Mouse (Mus musculus) left cerebral cortex, adult 2 months (tissue): ENCODE data around the gene Exoc2. TPM values are rescaled to one million over a fixed set of nuclear protein-coding genes. Genes with fewer than 3 reads are reported as not detected.

Source experiments
- DNase-seq, 2 experiments: peaks; one replicate each; pipeline ENCODE4 v3.0.0; 2021 to 2022; ENCODE audit warnings: low spot score in 2 of 2, mixed read lengths in 1 of 2; ENCODE audit errors: extremely low spot score in 1 of 2
- H3K27ac ChIP-seq: fragments of 200-600 bp; 2 replicates; pipeline ENCODE4 v1.8.1; 2022
- H3K4me3 ChIP-seq: fragments of 200-600 bp; 2 replicates; pipeline ENCODE4 v1.8.1; 2022
- CTCF ChIP-seq: fragments of 200-600 bp; IDR thresholded peaks from 2 replicates; pipeline ENCODE4 v1.8.1; 2022; ENCODE audit warnings: antibody characterized with exemption, mild to moderate bottlenecking, moderate library complexity
- intact Hi-C: fragments of 180-260 bp; cut with DNase I; formaldehyde crosslinking; loops from one replicate; pipeline ENCODE4 v1.15.1; 2025
- long read RNA-seq, 2 experiments: library from polyadenylated mRNA; stranded (forward); transcript quantifications; one replicate each; pipeline ENCODE4 v2.0.0; 2021; ENCODE audit warnings: borderline mapping rate in 2 of 2
- total RNA-seq, 2 experiments: library from RNA; stranded (reverse); gene quantifications; 2 replicates each; pipeline ENCODE4 v1.2.3; 2021

Gene Exoc2
- 10 to 100 TPM; 38.7 to 42.0 TPM for total RNA-seq
- long read RNA-seq, experiment 1, full-length matches to known transcripts = 51 of 70 reads
- long read RNA-seq, experiment 1, partial matches to known transcripts = 3 of 70 reads
- long read RNA-seq, experiment 1, other reads (novel, unspliced or antisense) = 16 of 70 reads
- long read RNA-seq, experiment 2, full-length matches to known transcripts = 29 of 43 reads
- long read RNA-seq, experiment 2, partial matches to known transcripts = 5 of 43 reads
- long read RNA-seq, experiment 2, other reads (novel, unspliced or antisense) = 9 of 43 reads

- H3K27ac ChIP-seq = peak within 1 kb of the TSS; percentile 91
- peak within 1 kb of the TSS; percentile 58 for H3K4me3 ChIP-seq
- intact Hi-C loops = loop anchor here (5.0 to 10.0 kb wide), 2 partner anchors 61 to 309 kb away; no protein-coding TSS in a partner anchor
- no peak for TF ChIP-seq CTCF
- DNase-seq = peak; percentile 84 to 88
These were observed at the start of gene Exoc2, which contains the start of gene Gm5447 for GRCm38 (mm10) chr13:30973501-30974246. Exoc2 (minus strand) TSS chr13:30974093. Gm5447 (plus strand) TSS chr13:30974204.

DNA sequence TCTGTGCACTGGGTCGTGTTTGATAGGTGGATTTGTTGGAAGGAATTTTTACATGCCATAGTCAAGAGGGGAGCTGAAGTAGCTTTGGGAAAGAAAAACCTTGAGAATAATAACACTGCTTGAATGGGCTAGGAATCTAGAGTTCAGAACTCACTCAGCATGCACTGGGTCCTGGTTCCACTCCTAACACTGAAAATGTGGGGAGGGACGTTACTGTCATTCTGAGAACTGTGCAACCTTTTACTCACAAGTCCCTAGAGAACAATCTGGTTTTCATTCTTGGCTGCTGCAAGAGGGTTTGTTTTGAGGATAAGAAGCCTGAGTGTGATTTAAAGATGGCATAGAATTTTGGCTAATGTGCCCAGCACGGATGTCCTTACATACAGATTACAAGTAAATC, 49.8 kb upstream of the Exoc2 start:
- Histone ChIP-seq H3K27ac (no peak overlapping the region), H3K4me3 (no peak overlapping the region)
- DNase-seq = no peak
- intact Hi-C loops = no loop called here
- TF ChIP-seq CTCF = no peak

DNA sequence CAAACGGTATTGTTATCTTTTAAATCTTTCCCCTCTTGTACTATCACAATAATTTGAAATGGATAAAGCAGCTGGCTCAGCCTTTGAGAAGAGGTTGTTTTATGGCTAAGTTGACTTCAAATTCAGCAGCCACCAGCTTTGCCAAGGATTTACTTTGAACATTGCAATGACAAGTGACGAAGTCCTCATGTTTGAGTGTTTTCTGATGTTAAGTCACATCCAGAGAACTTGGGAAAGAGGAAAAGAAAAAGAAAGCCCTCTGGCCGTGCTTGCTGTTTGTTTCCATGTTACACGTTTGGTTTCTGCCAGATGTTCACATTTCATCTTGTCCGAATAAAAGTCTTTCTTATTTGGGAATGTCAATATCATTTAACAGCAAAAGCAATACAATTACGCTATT, 48.0 kb upstream of the Exoc2 start:
- H3K4me3 ChIP-seq = no peak overlapping the region
- H3K27ac ChIP-seq = no peak overlapping the region
- no peak for TF ChIP-seq CTCF
- no peak for DNase-seq
- intact Hi-C loops = no loop called here

DNA sequence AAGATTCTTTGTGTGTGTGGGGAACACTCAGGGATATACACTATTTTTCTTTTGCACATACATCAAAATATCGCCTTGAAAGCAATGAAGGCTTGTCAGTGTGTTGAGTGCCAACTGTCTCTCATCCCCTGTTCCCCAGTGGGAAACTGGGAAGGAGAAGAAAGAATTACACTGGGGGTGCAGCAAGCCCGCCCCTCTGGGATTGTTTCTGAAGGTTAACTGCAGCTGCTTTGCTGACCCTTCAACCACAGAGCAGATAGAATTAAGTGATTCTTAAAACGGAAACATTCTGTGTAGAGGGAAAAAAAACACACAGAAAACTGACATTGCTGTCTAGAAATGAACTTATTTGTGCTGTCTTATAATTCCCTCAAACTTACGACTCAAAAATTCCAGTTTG, 47.6 kb upstream of the Exoc2 start:
- Histone ChIP-seq H3K4me3 (no peak overlapping the region), H3K27ac (no peak overlapping the region)
- DNase-seq = no peak
- TF ChIP-seq CTCF = no peak
- intact Hi-C loops = no loop called here

DNA sequence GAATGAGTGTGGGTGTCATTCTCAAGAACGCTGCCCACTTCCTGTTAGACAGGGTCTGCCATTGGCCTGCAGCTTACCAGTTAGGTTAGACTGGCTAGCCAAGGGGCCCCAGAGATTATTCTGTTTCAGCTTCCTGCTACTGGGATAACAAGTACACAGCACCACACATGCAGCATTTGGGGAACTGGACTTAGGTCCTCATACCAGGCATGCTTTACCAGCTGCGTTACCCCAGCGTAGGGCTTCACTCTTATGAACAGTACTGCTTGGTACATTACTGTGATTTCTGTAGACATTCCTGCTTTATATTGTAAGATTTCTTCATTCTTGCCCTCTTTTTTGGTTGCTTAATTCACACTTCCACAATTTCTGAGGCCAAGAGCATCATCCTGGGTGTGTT, 43.7 kb upstream of the Exoc2 start:
- no peak for DNase-seq
- no peak overlapping the region for H3K27ac ChIP-seq
- intact Hi-C loops = no loop called here
- TF ChIP-seq CTCF = no peak
- H3K4me3 ChIP-seq = no peak overlapping the region

DNA sequence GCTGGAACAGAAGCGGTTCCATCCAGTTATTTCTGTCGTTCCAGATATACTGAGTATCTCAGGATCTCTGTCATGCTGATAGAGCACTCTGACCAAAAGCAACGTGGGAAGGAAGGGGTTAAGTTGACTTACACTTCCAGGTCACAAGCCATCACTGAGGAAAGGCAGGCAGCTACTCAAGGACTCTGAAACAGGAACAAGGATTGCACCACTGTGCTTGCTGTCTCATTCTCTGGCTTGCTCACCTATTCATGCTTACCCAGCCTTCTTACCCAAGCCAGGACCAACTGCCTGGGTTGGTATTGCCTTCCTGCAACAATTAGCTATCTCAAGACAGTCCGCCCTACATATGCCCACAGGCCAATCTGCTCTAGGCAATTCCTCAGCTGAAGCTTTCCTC, 31.1 kb upstream of the Exoc2 start:
- intact Hi-C loops = no loop called here
- Histone ChIP-seq H3K4me3 (no peak overlapping the region), H3K27ac (no peak overlapping the region)
- no peak for TF ChIP-seq CTCF
- DNase-seq = no peak

GRCm38 (mm10) chr13:31004458-31004857, 30.6 kb upstream of the Exoc2 start:
- Histone ChIP-seq H3K27ac (no peak overlapping the region), H3K4me3 (no peak overlapping the region)
- no peak for TF ChIP-seq CTCF
- intact Hi-C loops = no loop called here
- DNase-seq = no peak

DNA sequence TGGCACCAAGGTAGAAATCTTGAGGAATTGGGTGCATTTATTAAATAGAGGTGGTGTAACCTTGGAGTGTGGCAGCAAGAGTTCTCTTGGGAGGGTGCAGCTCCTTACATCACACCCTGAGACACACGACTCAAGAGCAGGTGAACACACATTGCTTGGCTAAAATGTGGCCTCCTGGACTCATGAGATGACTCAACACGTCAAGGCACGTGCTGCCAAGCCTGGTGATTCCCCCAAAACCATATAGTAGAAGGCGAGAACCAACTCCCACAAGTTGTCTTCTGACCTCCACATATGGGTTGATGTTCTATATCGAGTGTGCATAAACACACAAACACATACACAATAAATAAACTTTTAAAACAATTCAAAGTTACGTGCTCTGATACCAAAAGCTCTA, 25.9 kb upstream of the Exoc2 start:
- no peak overlapping the region for H3K4me3 ChIP-seq
- intact Hi-C loops = no loop called here
- no peak overlapping the region for H3K27ac ChIP-seq
- no peak for DNase-seq
- no peak for TF ChIP-seq CTCF

GRCm38 (mm10) chr13:30997526-30998253, 23.8 kb upstream of the Exoc2 start:
- Histone ChIP-seq H3K4me3 (no peak overlapping the region), H3K27ac (no peak overlapping the region)
- no peak for DNase-seq
- no peak for TF ChIP-seq CTCF
- intact Hi-C loops = no loop called here

DNA sequence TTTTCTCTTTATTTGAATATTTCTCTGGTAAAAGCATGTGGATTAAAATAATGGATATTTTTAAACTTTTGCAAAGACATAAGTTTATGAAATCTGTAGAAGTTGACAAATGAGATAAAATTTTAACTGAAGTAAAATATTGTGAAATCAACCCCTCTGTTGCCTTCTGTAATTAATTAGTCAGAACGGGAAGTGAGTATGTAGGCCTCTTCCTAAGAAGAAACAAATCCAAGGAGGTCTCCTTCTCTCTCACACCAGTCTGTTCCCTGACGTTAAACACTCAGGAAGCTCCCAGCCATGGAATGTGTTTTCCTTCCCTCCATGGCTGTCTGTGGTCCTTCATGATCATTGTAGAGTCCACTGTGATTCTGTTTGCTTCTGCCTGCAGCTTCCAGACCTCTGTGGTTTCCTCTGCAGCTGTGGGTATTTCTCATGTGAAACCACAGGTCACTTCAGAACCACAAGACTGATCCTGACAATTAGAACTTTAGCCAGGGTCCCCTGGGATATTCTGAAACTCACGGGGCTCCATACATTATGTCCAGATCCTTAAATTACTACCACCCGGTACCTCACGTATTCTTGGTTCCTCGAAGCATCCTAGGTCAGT, 20.5 kb upstream of the Exoc2 start:
- no peak for DNase-seq
- no peak for TF ChIP-seq CTCF
- Histone ChIP-seq H3K27ac (no peak overlapping the region), H3K4me3 (no peak overlapping the region)
- intact Hi-C loops = loop anchor here (5.0 kb wide), 2 partner anchors 92 to 663 kb away; no protein-coding TSS in a partner anchor

DNA sequence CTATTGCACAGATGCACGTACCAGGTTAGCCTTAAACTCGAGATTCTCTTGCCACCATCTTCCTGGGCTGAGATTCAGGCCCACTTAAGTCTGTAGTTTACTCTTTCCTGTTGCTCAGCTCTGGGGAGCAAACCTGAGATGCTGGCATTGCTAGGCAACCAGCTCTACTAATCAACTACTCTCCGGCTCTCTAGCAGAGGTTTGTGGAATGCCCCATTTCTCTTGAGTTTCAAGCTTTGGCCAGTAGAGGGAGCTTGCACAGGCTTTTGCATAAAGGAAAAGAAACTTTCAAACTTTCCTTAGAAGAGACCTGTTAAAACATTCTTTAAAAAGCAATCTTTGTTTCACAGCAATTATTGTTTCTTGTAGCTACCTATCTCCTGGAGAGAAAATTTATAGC, 19.9 kb upstream of the Exoc2 start:
- intact Hi-C loops = loop anchor here (5.0 kb wide), 2 partner anchors 92 to 663 kb away; no protein-coding TSS in a partner anchor
- Histone ChIP-seq H3K27ac (no peak overlapping the region), H3K4me3 (no peak overlapping the region)
- DNase-seq = peak; percentile 62 to 65
- TF ChIP-seq CTCF = peak; percentile 94

GRCm38 (mm10) chr13:30990233-30990632, 16.3 kb upstream of the Exoc2 start:
- no peak for DNase-seq
- no peak overlapping the region for H3K27ac ChIP-seq
- no peak overlapping the region for H3K4me3 ChIP-seq
- intact Hi-C loops = loop anchor here (5.0 kb wide), 2 partner anchors 88 to 667 kb away; no protein-coding TSS in a partner anchor
- no peak for TF ChIP-seq CTCF
